Mouse (Mus musculus): ENCODE results near the gene Pced1a. TPM values are rescaled to one million over a fixed set of nuclear protein-coding genes. Genes with fewer than 3 reads are reported as not detected.

Gene Pced1a
- total RNA-seq, 2 experiments from 2014 or later = 19.1 to 23.3 TPM

GRCm38 (mm10) chr2:130438861-130439260 is 14.4 kb upstream of the Pced1a start:
- no peak for DNase-seq (ENCODE audit: low spot score in 2 of 2)

DNA sequence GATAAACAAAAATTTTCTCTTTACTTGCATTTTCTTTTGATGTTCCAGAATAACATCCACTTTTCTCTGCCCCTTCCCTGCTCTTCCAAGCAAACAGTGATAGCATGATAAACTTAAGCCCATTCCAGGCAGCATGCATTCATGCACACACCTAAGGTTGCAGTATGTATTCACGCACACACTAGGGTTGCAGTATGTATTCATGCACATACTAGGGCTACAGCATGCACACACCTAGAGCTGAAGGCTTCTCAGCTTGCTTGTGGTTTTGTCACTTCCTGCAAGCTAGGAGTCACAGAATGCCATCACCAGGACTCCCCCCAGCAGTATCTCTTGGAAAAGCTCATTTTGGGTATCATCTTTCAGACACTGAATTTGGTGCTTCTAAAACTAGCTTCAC is 12.3 kb upstream of the Pced1a start:
- DNase-seq (ENCODE audit: low spot score in 2 of 2) = no peak

GRCm38 (mm10) chr2:130433152-130433551 is 8.7 kb upstream of the Pced1a start:
- DNase-seq (ENCODE audit: low spot score in 2 of 2) = peak in 1 of 2 experiments; percentile 53

DNA sequence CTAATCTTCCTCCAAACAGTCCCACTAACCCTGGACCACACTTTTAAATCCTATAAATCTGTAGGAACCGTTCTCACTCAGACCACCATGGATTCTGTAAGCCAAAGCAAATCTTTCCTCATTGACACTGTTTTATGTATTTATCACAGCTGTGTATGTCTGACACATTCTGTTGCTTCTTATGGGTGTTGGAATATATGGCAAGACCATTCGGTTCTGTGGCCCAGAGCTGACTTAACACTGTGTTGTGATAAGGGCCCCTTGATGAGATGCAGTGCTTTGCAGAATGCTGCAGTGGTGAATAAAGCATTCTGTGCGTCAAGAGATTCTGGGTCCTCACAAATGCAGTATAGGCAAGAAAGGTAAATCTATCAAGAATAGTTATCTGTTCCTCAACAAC is 7.7 kb upstream of the Pced1a start:
- no peak for DNase-seq (ENCODE audit: low spot score in 2 of 2)

GRCm38 (mm10) chr2:130430484-130430883 is 6.0 kb upstream of the Pced1a start:
- DNase-seq (ENCODE audit: low spot score in 2 of 2) = no peak

- DNase-seq (ENCODE audit: low spot score in 2 of 2) = no peak
Observed at GRCm38 (mm10) chr2:130429851-130430250, 5.3 kb upstream of the Pced1a start.

DNA sequence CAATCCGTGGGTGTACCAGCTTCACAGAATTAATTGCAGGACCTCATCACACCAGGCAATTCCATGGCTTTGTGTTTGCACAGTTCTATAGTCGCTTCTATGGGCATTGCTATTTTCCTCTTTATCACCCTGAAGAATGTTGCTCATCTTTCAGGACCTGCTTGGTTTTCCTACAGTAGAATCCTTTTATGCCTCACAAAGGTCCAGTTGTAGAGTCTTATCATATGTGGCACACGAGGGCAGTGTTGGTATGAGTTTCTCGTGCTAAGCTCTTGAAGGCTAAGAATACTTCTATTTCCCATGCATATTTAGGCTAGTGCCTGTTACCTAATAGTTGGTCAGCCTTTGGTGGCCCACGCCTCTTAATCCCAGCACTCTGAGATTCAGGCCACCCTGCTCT is 611 bp upstream of the Pced1a start:
- DNase-seq (ENCODE audit: low spot score in 2 of 2) = no peak

- DNase-seq (ENCODE audit: low spot score in 2 of 2) = peak; percentile 79 to 83
Observed at GRCm38 (mm10) chr2:130423397-130424125, 940 bp downstream of the Pced1a start.

DNA sequence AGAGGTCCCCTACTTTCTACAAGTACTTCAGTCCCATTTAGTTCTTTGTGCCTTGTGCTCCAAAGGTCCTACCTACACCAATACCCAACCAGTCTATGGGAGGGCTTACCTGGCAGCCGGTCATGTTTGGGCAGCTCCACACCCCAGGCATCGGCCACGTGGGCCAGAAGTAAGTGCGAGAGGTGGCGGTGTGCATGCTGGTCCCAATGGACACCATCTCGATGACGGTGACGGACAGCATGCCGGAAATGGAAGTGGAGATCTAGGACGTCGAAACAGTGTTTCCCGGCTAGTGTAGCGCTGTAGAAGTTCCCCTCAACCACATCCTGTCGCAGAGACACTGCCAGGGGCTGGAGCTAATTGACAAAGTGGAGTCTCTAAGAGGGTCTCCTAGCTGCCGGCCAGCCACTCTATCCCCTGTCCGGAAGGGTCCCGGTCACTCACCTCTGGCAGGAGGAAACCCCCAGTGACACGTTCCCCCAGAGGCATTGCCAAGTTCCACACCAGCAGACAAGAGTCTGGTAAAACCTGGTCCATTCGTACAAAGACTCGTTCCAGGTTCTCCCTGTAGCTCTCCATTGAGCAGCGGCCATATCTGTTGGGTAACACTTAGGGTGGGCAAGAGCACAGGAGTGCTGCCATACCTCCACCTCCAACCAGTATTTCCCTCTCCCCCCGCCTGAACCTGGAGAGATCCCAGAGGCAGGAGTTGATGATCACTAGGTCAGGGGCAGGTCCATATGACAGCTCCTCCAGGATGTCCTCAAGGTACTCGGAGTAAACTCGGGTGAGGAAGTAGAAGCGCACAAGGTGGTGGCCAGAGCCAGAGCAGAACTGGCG is 2.5 kb downstream of the Pced1a start:
- DNase-seq (ENCODE audit: low spot score in 2 of 2) = no peak

GRCm38 (mm10) chr2:130414094-130414856 is 10.2 kb downstream of the Pced1a start:
- no peak for DNase-seq (ENCODE audit: low spot score in 2 of 2)

DNA sequence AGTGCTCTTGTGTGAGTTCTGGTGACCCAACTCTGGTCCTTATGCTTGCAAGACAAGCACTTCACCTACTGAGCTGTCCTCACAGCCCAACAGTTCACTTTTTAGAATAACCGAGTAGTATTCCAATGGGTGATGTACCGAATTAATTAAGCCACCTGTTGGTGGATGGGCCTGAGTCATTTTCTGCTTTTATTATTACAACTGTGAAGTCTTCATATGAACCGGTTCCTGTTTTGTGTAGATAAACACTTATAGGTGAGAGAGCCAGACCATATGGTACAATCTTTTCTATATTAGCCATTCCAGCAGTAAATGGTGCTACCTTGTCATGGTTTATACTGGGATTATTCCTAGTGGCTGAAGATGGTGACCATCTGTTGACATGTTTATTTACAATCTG is 11.7 kb downstream of the Pced1a start:
- DNase-seq (ENCODE audit: low spot score in 2 of 2) = no peak

GRCm38 (mm10) chr2:130411558-130412495 is 12.7 kb downstream of the Pced1a start:
- DNase-seq (ENCODE audit: low spot score in 2 of 2) = peak; percentile 86 to 87

DNA sequence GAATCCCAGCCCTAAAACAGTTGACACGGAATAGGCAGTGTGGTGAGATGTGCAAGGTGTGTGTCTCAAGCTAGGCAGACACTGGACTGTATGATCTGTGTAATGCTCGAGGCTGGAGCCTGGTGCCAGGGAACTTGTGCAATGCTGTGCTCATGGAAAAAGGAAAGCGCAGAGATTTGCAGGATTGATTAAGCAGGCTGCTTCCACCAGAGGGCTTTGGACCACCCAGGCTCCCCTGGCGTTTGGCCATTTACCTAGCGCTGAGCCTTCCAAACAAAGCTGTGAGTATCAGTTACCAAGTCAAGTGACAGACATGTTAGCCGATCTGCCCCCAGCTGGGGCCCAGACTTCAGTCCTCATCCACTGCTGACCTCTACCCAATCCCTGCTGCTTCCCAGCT is 16.3 kb downstream of the Pced1a start:
- DNase-seq (ENCODE audit: low spot score in 2 of 2) = no peak

DNA sequence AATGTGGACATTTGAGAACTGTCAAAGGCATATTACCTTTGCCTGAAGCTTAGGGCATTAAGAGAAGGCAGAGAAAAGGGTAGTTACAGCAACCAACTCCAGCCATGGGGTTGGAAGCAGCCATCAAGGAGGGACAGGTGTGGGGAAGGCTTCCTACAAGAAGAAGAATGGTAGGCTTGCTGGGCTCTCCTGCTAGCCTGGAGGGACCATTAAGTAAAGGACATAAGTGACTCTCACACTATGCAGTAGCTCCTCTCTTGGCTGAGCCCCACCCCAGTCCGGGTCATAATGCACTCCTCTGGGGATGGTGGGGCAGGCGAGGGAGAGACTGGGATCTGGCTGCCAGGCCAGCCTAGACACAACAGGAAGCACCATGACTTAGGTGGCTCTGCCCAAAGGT is 18.3 kb downstream of the Pced1a start, which contains the start of gene Tmem239:
Gene Tmem239 (plus strand): TSS at position 301 of the 400 bp plus-strand sequence.
- no peak for DNase-seq (ENCODE audit: low spot score in 2 of 2)

- no peak for DNase-seq (ENCODE audit: low spot score in 2 of 2)
Observed at GRCm38 (mm10) chr2:130404939-130405338, 19.6 kb downstream of the Pced1a start, which contains the start of the genes Gm28372 and 1700020A23Rik. Gene Gm28372 (plus strand): TSS chr2:130405239. Gene 1700020A23Rik (plus strand): TSS chr2:130405259.

DNA sequence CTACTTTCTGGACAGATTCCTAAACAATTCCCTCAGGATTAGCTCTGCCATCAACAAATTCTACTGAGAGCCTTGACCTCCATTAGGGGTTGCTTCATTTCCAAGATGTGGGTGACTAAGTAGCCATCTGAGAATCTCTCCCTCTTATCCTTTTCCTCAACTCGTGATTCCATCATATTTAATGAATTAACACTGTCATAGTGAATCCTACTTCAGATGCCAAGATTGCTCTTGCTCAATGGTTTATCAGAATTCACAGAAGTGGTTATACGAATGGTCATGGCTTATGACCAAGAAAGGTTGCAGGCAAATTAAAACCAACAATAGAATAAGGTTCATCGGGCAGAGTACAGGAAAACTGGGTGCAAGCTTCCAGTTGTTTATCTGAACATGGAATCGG is 22.6 kb downstream of the Pced1a start:
- DNase-seq (ENCODE audit: low spot score in 2 of 2) = no peak

GRCm38 (mm10) chr2:130400046-130400445 is 24.5 kb downstream of the Pced1a start:
- no peak for DNase-seq (ENCODE audit: low spot score in 2 of 2)

GRCm38 (mm10) chr2:130398091-130398490 is 26.4 kb downstream of the Pced1a start:
- no peak for DNase-seq (ENCODE audit: low spot score in 2 of 2)

GRCm38 (mm10) chr2:130397186-130397985 is 27.1 kb downstream of the Pced1a start, which contains the start of gene Cpxm1:
Gene Cpxm1 (minus strand): TSS chr2:130397574.
- DNase-seq (ENCODE audit: low spot score in 2 of 2) = peak; percentile 23 to 41
